ENCODE assay signal across 11 mouse cellular contexts in the genomic region with DNA sequence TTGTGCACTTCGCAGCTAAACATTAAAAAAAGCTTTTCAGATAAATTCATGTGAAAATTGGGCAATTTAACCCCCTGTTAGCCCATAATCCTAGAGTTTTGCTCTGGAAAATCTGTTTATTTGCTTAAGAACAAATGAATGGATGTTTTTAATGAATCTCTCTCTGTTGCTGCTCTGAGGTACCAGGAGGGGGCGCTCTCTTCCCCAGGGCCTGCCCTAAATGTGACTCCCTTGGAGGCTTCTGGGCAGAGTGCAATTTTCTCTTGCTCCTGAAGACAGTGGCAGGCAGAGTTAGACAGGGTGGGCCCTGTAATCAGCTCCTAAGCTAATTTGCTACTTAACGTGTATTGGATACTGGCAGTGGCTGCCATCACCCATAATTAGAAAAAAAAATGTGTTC. TPM values are rescaled to one million over a fixed set of nuclear protein-coding genes. Genes with fewer than 3 reads are reported as not detected.
A peak's percentile ranks its signal among the peaks of the same experiment; 100 is the strongest.
DNase-seq lines count a peak whose midpoint lies in the region; ATAC-seq and TF ChIP-seq lines count a peak whose summit lies in the region.
"Had no signal": no experiment of that assay in that cellular context is flagged by ENCODE, and none has a peak within 500 bp of the region (broad histone marks: within the 10 kb centered on the region; RNA-seq: fewer than 3 reads in every experiment).

No protein-coding gene starts in this region.

- H3K4me2 ChIP-seq in hindbrain, postnatal 0 days (ENCODE audit: low read depth, low read length) = no peak overlapping the region
- no peak overlapping the region for H3K4me2 ChIP-seq in hindbrain, embryonic 16.5 days (ENCODE audit: low read length)
- no peak overlapping the region for H3K4me2 ChIP-seq in stomach, postnatal 0 days (replicated peaks; ENCODE audit: low read depth)
- H3K4me2 ChIP-seq: stomach, embryonic 15.5 days had no signal

- 53% methylated on average over 3 of the region's 3 CpGs for WGBS in hindbrain, postnatal 0 days
- 45% methylated on average over 3 of the region's 3 CpGs for WGBS in hindbrain, embryonic 16.5 days
- WGBS in bone marrow, adult 2 months = 68% methylated on average over 3 of the region's 3 CpGs
- 45% methylated on average over 3 of the region's 3 CpGs for WGBS in stomach, postnatal 0 days

- TF ChIP-seq CTCF in hindbrain, postnatal 0 days (IDR thresholded peaks at IDR 0.05; ENCODE audit: low read depth) = peak; percentile 51
- peak; percentile 37; the same call in 1 of the 2 replicates for TF ChIP-seq CTCF in bone marrow, adult 2 months (IDR thresholded peaks at IDR 0.05; ENCODE audit: control insufficient read depth, insufficient read depth, low read length)
- TF ChIP-seq CTCF in stomach, postnatal 0 days (IDR thresholded peaks at IDR 0.05; ENCODE audit: low read depth) = peak; percentile 48

- no peak overlapping the region for H3K27ac ChIP-seq in hindbrain, postnatal 0 days
- no peak overlapping the region for H3K27ac ChIP-seq in hindbrain, embryonic 16.5 days (ENCODE audit: low read depth, low read length)
- no peak overlapping the region for H3K27ac ChIP-seq in bone marrow, adult 2 months (ENCODE audit: control insufficient read depth, insufficient read depth, low read depth, low read length, poor library complexity)
- no peak overlapping the region for H3K27ac ChIP-seq in stomach, postnatal 0 days (replicated peaks)
- H3K27ac ChIP-seq: stomach, embryonic 15.5 days had no signal

- no peak for TF ChIP-seq POLR2A in bone marrow, adult 2 months (IDR thresholded peaks at IDR 0.05; ENCODE audit: borderline replicate concordance, control insufficient read depth, low read depth, low read length)

- ATAC-seq in hindbrain, postnatal 0 days = no peak
- no peak for ATAC-seq in hindbrain, embryonic 16.5 days
- no peak for ATAC-seq in stomach, postnatal 0 days (ENCODE audit: low FRiP score, low TSS enrichment)

- H3K4me3 ChIP-seq in hindbrain, postnatal 0 days (ENCODE audit: low read length) = no peak overlapping the region
- no peak overlapping the region for H3K4me3 ChIP-seq in hindbrain, embryonic 16.5 days (ENCODE audit: low read length)
- no peak overlapping the region for H3K4me3 ChIP-seq in bone marrow, adult 2 months (replicated peaks; ENCODE audit: control insufficient read depth, low read depth, low read length)
- no peak overlapping the region for H3K4me3 ChIP-seq in stomach, postnatal 0 days (ENCODE audit: low read depth, low read length)
- H3K4me3 ChIP-seq: myocyte; stomach, embryonic 15.5 days had no signal

- no peak overlapping the region for H3K9ac ChIP-seq in hindbrain, postnatal 0 days (replicated peaks; ENCODE audit: low read length)
- H3K9ac ChIP-seq in hindbrain, embryonic 16.5 days (ENCODE audit: low read depth, low read length) = no peak overlapping the region
- H3K9ac ChIP-seq in stomach, postnatal 0 days (ENCODE audit: low read length) = no peak overlapping the region
- H3K9ac ChIP-seq: stomach, embryonic 15.5 days had no signal

- H3K27me3 ChIP-seq in hindbrain, postnatal 0 days (ENCODE audit: insufficient read depth, low read length) = no peaks in the 10 kb centered on the region
- no peaks in the 10 kb centered on the region for H3K27me3 ChIP-seq in hindbrain, embryonic 16.5 days (replicated peaks; ENCODE audit: control insufficient read depth, insufficient read depth, low read length)
- H3K27me3 ChIP-seq in stomach, postnatal 0 days (ENCODE audit: control insufficient read depth, insufficient read depth, low read length) = no peaks in the 10 kb centered on the region; the same call in 1 of the 2 replicates

- peaks cover 13% of the 10 kb centered on the region for H3K4me1 ChIP-seq in hindbrain, postnatal 0 days (ENCODE audit: insufficient read depth, low read length)
- peaks cover 10% of the 10 kb centered on the region for H3K4me1 ChIP-seq in hindbrain, embryonic 16.5 days (ENCODE audit: control insufficient read depth, insufficient read depth, low read depth, low read length)
- no peaks in the 10 kb centered on the region; the same call in 1 of the 2 replicates for H3K4me1 ChIP-seq in bone marrow, adult 2 months (ENCODE audit: control insufficient read depth, insufficient read depth, low read length)
- H3K4me1 ChIP-seq in stomach, postnatal 0 days (replicated peaks; ENCODE audit: control insufficient read depth, insufficient read depth) = no peaks in the 10 kb centered on the region

- no peaks in the 10 kb centered on the region for H3K36me3 ChIP-seq in hindbrain, postnatal 0 days (ENCODE audit: insufficient read depth, low read length)
- H3K36me3 ChIP-seq in hindbrain, embryonic 16.5 days (ENCODE audit: control insufficient read depth, insufficient read depth, low read length) = no peaks in the 10 kb centered on the region
- H3K36me3 ChIP-seq in stomach, postnatal 0 days (ENCODE audit: control insufficient read depth, insufficient read depth, low read length) = no peaks in the 10 kb centered on the region
- H3K36me3 ChIP-seq: stomach, embryonic 15.5 days had no signal

- no peak for TF ChIP-seq EP300 in stomach, postnatal 0 days (optimal IDR thresholded peaks at IDR 0.05)

- DNase-seq in hindbrain, postnatal 0 days (ENCODE audit: low spot score) = peak; percentile 34
- peak; percentile 33 for DNase-seq in right cerebral cortex, postnatal 4 days
- no peak for DNase-seq in right cerebral cortex, adult 18-20 months
- no peak for DNase-seq in stomach, postnatal 0 days (ENCODE audit: low spot score)
- no peak for DNase-seq in heart, adult 8-10 months (ENCODE audit: low spot score)
- DNase-seq in gastrocnemius, adult 8-10 months (ENCODE audit: low spot score in 2 of 2) = no peak
- DNase-seq: heart, adult 18-20 months had no signal

- no peaks in the 10 kb centered on the region for H3K9me3 ChIP-seq in hindbrain, postnatal 0 days (ENCODE audit: low read length)
- no peaks in the 10 kb centered on the region for H3K9me3 ChIP-seq in hindbrain, embryonic 16.5 days (ENCODE audit: control insufficient read depth, low read length)
- H3K9me3 ChIP-seq in stomach, postnatal 0 days (ENCODE audit: control insufficient read depth, low read length) = no peaks in the 10 kb centered on the region
- H3K9me3 ChIP-seq: stomach, embryonic 15.5 days had no signal

RNA-seq across cellular contexts. Expression of gene Asic2, which starts 3.8 kb away (rescaled TPM):
- 55.2 and 57.3 TPM in 2 replicates for total RNA-seq in hindbrain, postnatal 0 days (2014; rRNA removed)
- 18.3 and 19.2 TPM in 2 replicates for polyA plus RNA-seq in hindbrain, postnatal 0 days (2015; fragmentation: Nextera tagmentation; extraction: Ambion mirVana)
- 17.6 and 17.8 TPM in 2 replicates for polyA plus RNA-seq in hindbrain, embryonic 16.5 days (2015; fragmentation: Nextera tagmentation; extraction: Ambion mirVana)
- polyA plus RNA-seq in bone marrow, adult 2 months (2011; ENCODE audit: insufficient read depth, insufficient read length, low replicate concordance, missing spikeins) = not detected in 2 replicates
- 0.47 and 0.59 TPM in 2 replicates for polyA plus RNA-seq in stomach, postnatal 0 days (2015; fragmentation: Nextera tagmentation; extraction: Ambion mirVana)
- under 1 TPM in 1 of 4 experiments, not detected in 3; 0.08 TPM for total RNA-seq in heart, adult 8-10 months (2022)
- total RNA-seq in gastrocnemius, adult 8-10 months (2022) = 1 to 10 TPM in 1 of 4 experiments, under 1 TPM in 3; 0.13 to 1.5 (median 0.41) TPM
- total RNA-seq: heart, adult 18-20 months had no signal
- polyA plus RNA-seq: myocyte had no signal

Comparison
In these comparisons a context has a peak if more than half of its experiments do, and no peak if none do; other contexts are left out.
1. DNase-seq: peak in hindbrain, postnatal 0 days (single experiment) and right cerebral cortex, postnatal 4 days (single experiment); none in right cerebral cortex, adult 18-20 months (single experiment), stomach, postnatal 0 days (single experiment), heart, adult 8-10 months (single experiment) and gastrocnemius, adult 8-10 months (0 of 2).
2. RNA of gene Asic2, which starts 3.8 kb away (polyA plus RNA-seq): 18.3 to 19.2 TPM in hindbrain, postnatal 0 days and 17.6 to 17.8 TPM in hindbrain, embryonic 16.5 days; 0.47 to 0.59 TPM in stomach, postnatal 0 days and not detected in bone marrow, adult 2 months; every median in the first group is over 10 times any median in the second.
3. Peak in every context shown above with its lines, with median percentiles within 50 percentile points of each other: CTCF ChIP-seq.